Mouse (Mus musculus): Measurements from ENCODE around the gene Nr5a2.

GRCm38 (mm10) chr1:136875006-136875405 lies 85.2 kb downstream of the Nr5a2 start:
- no peak for TF ChIP-seq CTCF (IDR thresholded peaks at IDR 0.05; ENCODE audit: borderline replicate concordance, insufficient read depth, low read depth, low read length)
- TF ChIP-seq POLR2A (IDR thresholded peaks at IDR 0.05; ENCODE audit: borderline replicate concordance, insufficient read depth, low read length) = no peak

All from cerebellum, adult 2 months (tissue).